Mouse (Mus musculus): ENCODE measurements around the gene Prkra.

GRCm38 (mm10) chr2:76597521-76597920 is 50.3 kb downstream of the Prkra start:
- TF ChIP-seq CTCF (IDR thresholded peaks at IDR 0.05; ENCODE audit: low read depth, low read length), result no peak
- TF ChIP-seq POLR2A (IDR thresholded peaks at IDR 0.05; ENCODE audit: insufficient read depth, low read length), result no peak
- no peak for TF ChIP-seq EP300 (IDR thresholded peaks at IDR 0.05; ENCODE audit: insufficient read depth, low read depth, low read length)

Measured in ES-Bruce4 (cell line).